Mouse (Mus musculus): ENCODE data around the gene Mmp23. TPM values are rescaled to one million over a fixed set of nuclear protein-coding genes. Genes with fewer than 3 reads are reported as not detected.

Mmp23 gene
- polyA plus RNA-seq, 1 experiment from 2014 or later, result 3.1 TPM

- WGBS, result 92% methylated on average over 5 of the region's 5 CpGs
- H3K9ac ChIP-seq (ENCODE audit: low read depth, low read length), result no peak overlapping the region
- H3K36me3 ChIP-seq (ENCODE audit: control insufficient read depth, insufficient read depth, low read length), result peaks cover 14% of the 10 kb centered on the region; the same call in 1 of the 2 replicates
- no peak overlapping the region for H3K4me2 ChIP-seq (replicated peaks; ENCODE audit: low read depth, low read length)
- no peak overlapping the region for H3K27ac ChIP-seq (ENCODE audit: low read depth, low read length)
- ATAC-seq (ENCODE audit: low FRiP score), result no peak
- no peak for DNase-seq (ENCODE audit: low spot score)
- no peaks in the 10 kb centered on the region for H3K4me1 ChIP-seq (replicated peaks; ENCODE audit: control insufficient read depth, insufficient read depth, low read length)
- no peaks in the 10 kb centered on the region for H3K9me3 ChIP-seq (ENCODE audit: control insufficient read depth, low read length)
- H3K4me3 ChIP-seq (ENCODE audit: low read depth, low read length), result no peak overlapping the region
- H3K27me3 ChIP-seq (ENCODE audit: control insufficient read depth, insufficient read depth, low read length), result no peaks in the 10 kb centered on the region
Observed at GRCm38 (mm10) chr4:155618321-155618720, 34.9 kb downstream of the Mmp23 start.

DNA sequence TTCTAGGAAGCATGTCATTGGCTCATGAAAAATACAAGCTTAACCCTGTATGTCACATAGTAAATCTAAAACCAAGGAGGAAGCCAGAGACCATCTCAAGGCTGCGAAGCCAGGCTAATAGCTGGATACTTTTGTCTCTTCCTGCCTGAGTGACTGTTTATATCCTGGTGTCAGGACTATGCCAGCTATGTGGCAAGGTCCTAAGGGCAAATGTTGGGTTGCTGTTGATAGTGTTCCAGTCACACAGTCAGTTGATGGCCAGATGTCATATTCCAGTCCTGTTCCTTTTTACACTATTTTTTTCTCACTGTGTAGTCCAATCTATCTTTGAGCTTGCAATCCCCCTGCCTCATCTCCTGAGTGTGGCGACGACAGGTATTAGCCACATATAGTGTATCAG, 39.9 kb downstream of the Mmp23 start:
- H3K9ac ChIP-seq (ENCODE audit: low read depth, low read length), result no peak overlapping the region
- H3K27ac ChIP-seq (ENCODE audit: low read depth, low read length), result no peak overlapping the region
- no peak overlapping the region for H3K4me2 ChIP-seq (replicated peaks; ENCODE audit: low read depth, low read length)
- ATAC-seq (ENCODE audit: low FRiP score) (no peak), DNase-seq (ENCODE audit: low spot score) (no peak)
- H3K4me1 ChIP-seq (replicated peaks; ENCODE audit: control insufficient read depth, insufficient read depth, low read length), result no peaks in the 10 kb centered on the region
- peaks cover 15% of the 10 kb centered on the region; the same call in 1 of the 2 replicates for H3K36me3 ChIP-seq (ENCODE audit: control insufficient read depth, insufficient read depth, low read length)
- 94% methylated on average over 3 of the region's 3 CpGs for WGBS
- H3K4me3 ChIP-seq (ENCODE audit: low read depth, low read length), result no peak overlapping the region
- no peaks in the 10 kb centered on the region for H3K27me3 ChIP-seq (ENCODE audit: control insufficient read depth, insufficient read depth, low read length)
- no peaks in the 10 kb centered on the region for H3K9me3 ChIP-seq (ENCODE audit: control insufficient read depth, low read length)

GRCm38 (mm10) chr4:155611860-155612259, 41.3 kb downstream of the Mmp23 start:
- no peak for DNase-seq (ENCODE audit: low spot score)
- Histone ChIP-seq H3K4me1 (replicated peaks; ENCODE audit: control insufficient read depth, insufficient read depth, low read length) (no peaks in the 10 kb centered on the region), H3K9ac (ENCODE audit: low read depth, low read length) (no peak overlapping the region), H3K36me3 (ENCODE audit: control insufficient read depth, insufficient read depth, low read length) (peaks cover 8% of the 10 kb centered on the region; the same call in 1 of the 2 replicates), H3K4me2 (replicated peaks; ENCODE audit: low read depth, low read length) (no peak overlapping the region), H3K27me3 (ENCODE audit: control insufficient read depth, insufficient read depth, low read length) (no peaks in the 10 kb centered on the region), H3K4me3 (ENCODE audit: low read depth, low read length) (no peak overlapping the region), H3K27ac (ENCODE audit: low read depth, low read length) (no peak overlapping the region), H3K9me3 (ENCODE audit: control insufficient read depth, low read length) (no peaks in the 10 kb centered on the region)
- WGBS, result 93% methylated on average over 3 of the region's 3 CpGs
- ATAC-seq (ENCODE audit: low FRiP score), result no peak

DNA sequence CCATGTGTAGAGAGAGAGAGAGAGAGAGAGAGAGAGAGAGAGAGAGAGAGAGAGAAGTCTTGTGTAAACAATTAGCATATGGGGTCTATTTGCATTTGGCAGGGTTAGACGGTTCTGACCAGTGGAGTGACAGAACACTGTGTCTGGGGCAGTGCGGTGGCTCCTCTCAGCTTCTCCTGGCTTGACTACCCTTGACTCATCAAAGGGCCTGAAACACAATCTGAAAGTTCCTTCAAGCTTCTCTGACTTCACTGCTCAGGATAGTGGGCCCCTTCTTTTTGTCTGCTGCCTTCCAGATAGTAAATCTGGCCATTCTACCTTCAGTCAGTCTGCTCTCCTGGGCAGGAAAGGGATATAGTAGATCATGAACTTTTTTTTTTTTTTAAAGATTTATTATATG, 46.4 kb downstream of the Mmp23 start:
- Histone ChIP-seq H3K36me3 (ENCODE audit: control insufficient read depth, insufficient read depth, low read length) (peaks cover 6% of the 10 kb centered on the region; the same call in 1 of the 2 replicates), H3K9ac (ENCODE audit: low read depth, low read length) (no peak overlapping the region), H3K4me1 (replicated peaks; ENCODE audit: control insufficient read depth, insufficient read depth, low read length) (0 out of 2 replicates have a peak, but pooled peaks cover 3% of the 10 kb centered on the region), H3K4me2 (replicated peaks; ENCODE audit: low read depth, low read length) (no peak overlapping the region), H3K27ac (ENCODE audit: low read depth, low read length) (no peak overlapping the region), H3K27me3 (ENCODE audit: control insufficient read depth, insufficient read depth, low read length) (no peaks in the 10 kb centered on the region), H3K4me3 (ENCODE audit: low read depth, low read length) (no peak overlapping the region), H3K9me3 (ENCODE audit: control insufficient read depth, low read length) (no peaks in the 10 kb centered on the region)
- no peak for DNase-seq (ENCODE audit: low spot score)
- no peak for ATAC-seq (ENCODE audit: low FRiP score)
- WGBS, result 75% methylated on average over 2 of the region's 2 CpGs

DNA sequence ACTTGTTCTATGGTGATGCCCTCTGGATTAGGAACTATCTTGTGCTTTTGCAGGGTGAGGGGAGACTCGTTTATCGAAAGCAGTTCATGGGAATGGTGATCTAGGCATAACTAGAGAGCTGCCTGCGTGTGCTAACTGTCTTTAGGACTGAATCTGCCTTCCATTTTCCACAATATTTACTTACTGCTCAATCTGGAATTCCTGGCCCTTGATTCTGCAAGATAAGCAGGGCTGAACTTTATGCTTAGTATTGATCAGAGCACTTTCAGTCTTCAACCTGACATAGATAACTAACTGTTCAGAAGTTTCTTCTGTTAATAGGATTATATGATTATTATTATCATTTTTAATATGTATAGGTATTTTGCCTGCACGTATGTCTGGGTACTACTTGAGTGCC, 48.1 kb downstream of the Mmp23 start:
- 88% methylated on average over 4 of the region's 4 CpGs for WGBS
- H3K4me2 ChIP-seq (replicated peaks; ENCODE audit: low read depth, low read length), result no peak overlapping the region
- H3K27me3 ChIP-seq (ENCODE audit: control insufficient read depth, insufficient read depth, low read length), result no peaks in the 10 kb centered on the region
- no peak for ATAC-seq (ENCODE audit: low FRiP score)
- no peak overlapping the region for H3K27ac ChIP-seq (ENCODE audit: low read depth, low read length)
- no peak overlapping the region for H3K4me3 ChIP-seq (ENCODE audit: low read depth, low read length)
- no peak overlapping the region for H3K9ac ChIP-seq (ENCODE audit: low read depth, low read length)
- no peaks in the 10 kb centered on the region for H3K9me3 ChIP-seq (ENCODE audit: control insufficient read depth, low read length)
- H3K4me1 ChIP-seq (replicated peaks; ENCODE audit: control insufficient read depth, insufficient read depth, low read length), result 0 out of 2 replicates have a peak, but pooled peaks cover 3% of the 10 kb centered on the region
- DNase-seq (ENCODE audit: low spot score), result no peak
- H3K36me3 ChIP-seq (ENCODE audit: control insufficient read depth, insufficient read depth, low read length), result peaks cover 4% of the 10 kb centered on the region; the same call in 1 of the 2 replicates

GRCm38 (mm10) chr4:155603801-155604200, 49.4 kb downstream of the Mmp23 start:
- ATAC-seq (ENCODE audit: low FRiP score) (no peak), DNase-seq (ENCODE audit: low spot score) (no peak)
- Histone ChIP-seq H3K9ac (ENCODE audit: low read depth, low read length) (no peak overlapping the region), H3K27me3 (ENCODE audit: control insufficient read depth, insufficient read depth, low read length) (no peaks in the 10 kb centered on the region), H3K4me3 (ENCODE audit: low read depth, low read length) (no peak overlapping the region), H3K36me3 (ENCODE audit: control insufficient read depth, insufficient read depth, low read length) (no peaks in the 10 kb centered on the region), H3K4me2 (replicated peaks; ENCODE audit: low read depth, low read length) (no peak overlapping the region), H3K27ac (ENCODE audit: low read depth, low read length) (no peak overlapping the region), H3K4me1 (replicated peaks; ENCODE audit: control insufficient read depth, insufficient read depth, low read length) (0 out of 2 replicates have a peak, but pooled peaks cover 3% of the 10 kb centered on the region), H3K9me3 (ENCODE audit: control insufficient read depth, low read length) (no peaks in the 10 kb centered on the region)
- 93% methylated on average over 6 of the region's 6 CpGs for WGBS

- H3K9me3 ChIP-seq (ENCODE audit: control insufficient read depth, low read length), result no peaks in the 10 kb centered on the region
- H3K36me3 ChIP-seq (ENCODE audit: control insufficient read depth, insufficient read depth, low read length), result no peaks in the 10 kb centered on the region
- DNase-seq (ENCODE audit: low spot score) (no peak), ATAC-seq (ENCODE audit: low FRiP score) (no peak)
- H3K4me1 ChIP-seq (replicated peaks; ENCODE audit: control insufficient read depth, insufficient read depth, low read length), result 0 out of 2 replicates have a peak, but pooled peaks cover 3% of the 10 kb centered on the region
- H3K27ac ChIP-seq (ENCODE audit: low read depth, low read length), result no peak overlapping the region
- whole genome bisulfite sequencing, result 94% methylated on average over 1 of the region's 1 CpGs
- H3K27me3 ChIP-seq (ENCODE audit: control insufficient read depth, insufficient read depth, low read length), result no peaks in the 10 kb centered on the region
- peak overlapping the region; percentile 89 for H3K4me3 ChIP-seq (ENCODE audit: low read depth, low read length)
- H3K4me2 ChIP-seq (replicated peaks; ENCODE audit: low read depth, low read length), result peak overlapping the region; percentile 85; the same call in 1 of the 2 replicates
- H3K9ac ChIP-seq (ENCODE audit: low read depth, low read length), result 0 out of 2 replicates have a peak overlapping the region, but pooled peaks have one; percentile 17
Observed at GRCm38 (mm10) chr4:155602753-155603152, 50.4 kb downstream of the Mmp23 start.

- DNase-seq (ENCODE audit: low spot score) (no peak), ATAC-seq (ENCODE audit: low FRiP score) (no peak; the same call in 1 of the 2 replicates)
- Histone ChIP-seq H3K4me3 (ENCODE audit: low read depth, low read length) (peak overlapping the region; percentile 89), H3K9me3 (ENCODE audit: control insufficient read depth, low read length) (no peaks in the 10 kb centered on the region), H3K27me3 (ENCODE audit: control insufficient read depth, insufficient read depth, low read length) (no peaks in the 10 kb centered on the region), H3K36me3 (ENCODE audit: control insufficient read depth, insufficient read depth, low read length) (no peaks in the 10 kb centered on the region), H3K4me2 (replicated peaks; ENCODE audit: low read depth, low read length) (peak overlapping the region; percentile 85), H3K4me1 (replicated peaks; ENCODE audit: control insufficient read depth, insufficient read depth, low read length) (0 out of 2 replicates have a peak, but pooled peaks cover 3% of the 10 kb centered on the region), H3K27ac (ENCODE audit: low read depth, low read length) (peak overlapping the region; percentile 97), H3K9ac (ENCODE audit: low read depth, low read length) (peak overlapping the region; percentile 88)
- 3% methylated on average over 31 of the region's 31 CpGs for WGBS
Observed at GRCm38 (mm10) chr4:155601997-155602456, 51.2 kb downstream of the Mmp23 start.
